Mouse (Mus musculus): ENCODE results near the gene Gm826.

Gene Gm826

GRCm38 (mm10) chr2:160275959-160276657 lies 57.9 kb downstream of the Gm826 start:
- no peak for DNase-seq

- DNase-seq: no peak
Observed at GRCm38 (mm10) chr2:160267828-160268453, 66.0 kb downstream of the Gm826 start.

GRCm38 (mm10) chr2:160263861-160264260 lies 70.1 kb downstream of the Gm826 start:
- DNase-seq: no peak

- DNase-seq: no peak
Observed at GRCm38 (mm10) chr2:160261538-160261937, 72.4 kb downstream of the Gm826 start.
